Mouse (Mus musculus) heart, postnatal 0 days (tissue): Measurements from ENCODE around the gene Angptl1. TPM values are rescaled to one million over a fixed set of nuclear protein-coding genes. Genes with fewer than 3 reads are reported as not detected.
A peak's percentile ranks its signal among the peaks of the same experiment; 100 is the strongest.

Experiments
- ATAC-seq: fragments of 200-750 bp; cut with Nextera tagmentation; 2 replicates; pipeline ENCODE4 v1.8.0; 2017; ENCODE audit warnings: low read depth, moderate number of reproducible peaks, moderate library complexity; ENCODE audit not compliant: insufficient read depth
- DNase-seq: peaks from one replicate; pipeline ENCODE4 v3.0.0-alpha.2; 2016; ENCODE audit warnings: low spot score
- H3K27ac ChIP-seq: fragments of 300-500 bp; sonication (generic); 2 replicates; pipeline ENCODE4 v1.5.1; 2014; ENCODE audit warnings: low read depth, mild to moderate bottlenecking
- H3K27me3 ChIP-seq: fragments of 300-500 bp; sonication (generic); 2 replicates; pipeline ENCODE4 v1.6.1; 2014; ENCODE audit warnings: low read length, mixed read lengths; ENCODE audit not compliant: control insufficient read depth, insufficient read depth
- H3K36me3 ChIP-seq: fragments of 300-500 bp; sonication (generic); replicated peaks from 2 replicates; pipeline ENCODE4 v1.6.1; 2014; ENCODE audit warnings: low read length, mixed read lengths; ENCODE audit not compliant: control insufficient read depth, insufficient read depth
- H3K4me1 ChIP-seq: fragments of 300-500 bp; sonication (generic); 2 replicates; pipeline ENCODE4 v1.6.1; 2014; ENCODE audit warnings: antibody characterized with exemption; ENCODE audit not compliant: control insufficient read depth, insufficient read depth
- H3K4me2 ChIP-seq: fragments of 300-500 bp; sonication (generic); 2 replicates; pipeline ENCODE4 v1.6.1; 2014; ENCODE audit warnings: low read depth, mild to moderate bottlenecking, low read length, moderate library complexity
- H3K4me3 ChIP-seq: fragments of 300-500 bp; sonication (generic); 2 replicates; pipeline ENCODE4 v1.5.1; 2014; ENCODE audit warnings: low read depth, low read length
- H3K9ac ChIP-seq: fragments of 300-500 bp; sonication (generic); replicated peaks from 2 replicates; pipeline ENCODE4 v1.6.1; 2014; ENCODE audit warnings: low read depth, low read length, mixed read lengths
- H3K9me3 ChIP-seq: fragments of 300-500 bp; sonication (generic); replicated peaks from 2 replicates; pipeline ENCODE4 v1.6.1; 2016; ENCODE audit warnings: low read length; ENCODE audit not compliant: control insufficient read depth
- CTCF ChIP-seq: IDR thresholded peaks from 2 replicates; pipeline ENCODE4 v1.5.1; 2016; ENCODE audit warnings: antibody characterized with exemption, control low read depth, low read depth
- EP300 ChIP-seq: IDR thresholded peaks from 2 replicates; pipeline ENCODE4 v1.6.1; 2016; ENCODE audit warnings: antibody characterized with exemption, low read depth
- WGBS: fragments of 180-500 bp; shearing (Covaris S2); extraction: QIAGEN DNeasy Blood & Tissue Kit; methylation state at CpG from one replicate; pipeline ENCODE4 v1.1.7; 2014; 5-methylcytosine and 5-hydroxymethylcytosine counted together
- polyA plus RNA-seq: library from polyadenylated mRNA; unstranded; fragments of >200 nt; fragmentation: Nextera tagmentation; extraction: Ambion mirVana; gene quantifications from 2 replicates; pipeline ENCODE4 v1.2.1, GENCODE M21; 2015
- total RNA-seq: library from RNA; depleted of rRNA; stranded (reverse); fragments of >200 nt; gene quantifications from 2 replicates; pipeline ENCODE4 v1.2.3, GENCODE M21; 2014; ENCODE audit warnings: low replicate concordance

Angptl1 gene
- total and polyA plus RNA-seq, 2 experiments from 2014 or later, result 2.2 to 4.1 TPM

GRCm38 (mm10) chr1:156870028-156870427 lies 31.7 kb downstream of the Angptl1 start:
- no peak overlapping the region for H3K27ac ChIP-seq
- no peak overlapping the region for H3K9ac ChIP-seq
- H3K4me3 ChIP-seq, result no peak overlapping the region
- ATAC-seq (no peak), DNase-seq (no peak)
- H3K4me1 ChIP-seq, result peaks cover 3% of the 10 kb centered on the region; the same call in 1 of the 2 replicates
- H3K4me2 ChIP-seq, result no peak overlapping the region
- 71% methylated on average over 5 of the region's 5 CpGs for WGBS
- H3K9me3 ChIP-seq, result no peaks in the 10 kb centered on the region
- TF ChIP-seq CTCF (no peak), EP300 (no peak)
- H3K27me3 ChIP-seq, result no peaks in the 10 kb centered on the region
- H3K36me3 ChIP-seq, result no peaks in the 10 kb centered on the region; the same call in 1 of the 2 replicates

DNA sequence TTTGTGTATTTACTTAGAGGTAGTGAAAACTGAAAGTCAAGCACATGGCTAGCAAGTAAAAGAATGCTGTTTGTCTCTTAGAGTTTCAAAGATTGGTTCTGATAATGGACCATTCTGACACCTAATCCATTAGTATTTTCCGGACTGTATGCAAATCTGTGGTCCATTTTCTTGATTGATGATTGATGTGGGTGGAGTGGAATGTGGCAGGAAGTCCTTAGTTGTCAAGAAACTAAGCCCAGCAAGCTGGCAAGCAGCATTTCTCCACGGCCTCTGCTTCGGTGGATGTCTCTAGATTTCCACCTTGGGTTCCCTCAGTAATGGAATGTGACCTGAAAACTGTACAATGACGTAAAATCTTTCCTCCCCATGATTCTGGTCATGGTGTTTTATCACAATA lies 32.3 kb downstream of the Angptl1 start:
- H3K4me3 ChIP-seq, result no peak overlapping the region
- H3K9me3 ChIP-seq, result no peaks in the 10 kb centered on the region
- ATAC-seq (no peak), DNase-seq (no peak)
- H3K36me3 ChIP-seq, result no peaks in the 10 kb centered on the region; the same call in 1 of the 2 replicates
- no peak overlapping the region for H3K27ac ChIP-seq
- H3K9ac ChIP-seq, result no peak overlapping the region
- no peak overlapping the region for H3K4me2 ChIP-seq
- H3K4me1 ChIP-seq, result peaks cover 3% of the 10 kb centered on the region; the same call in 1 of the 2 replicates
- TF ChIP-seq CTCF (no peak), EP300 (no peak)
- H3K27me3 ChIP-seq, result no peaks in the 10 kb centered on the region
- WGBS, result 84% methylated on average over 4 of the region's 4 CpGs

GRCm38 (mm10) chr1:156884782-156885181 lies 46.4 kb downstream of the Angptl1 start:
- Histone ChIP-seq H3K9ac (no peak overlapping the region), H3K4me2 (no peak overlapping the region), H3K27me3 (no peaks in the 10 kb centered on the region), H3K27ac (no peak overlapping the region), H3K4me3 (no peak overlapping the region), H3K9me3 (no peaks in the 10 kb centered on the region), H3K4me1 (no peaks in the 10 kb centered on the region), H3K36me3 (peaks cover 29% of the 10 kb centered on the region)
- ATAC-seq, result no peak
- TF ChIP-seq CTCF, result no peak
- no peak for TF ChIP-seq EP300
- 90% methylated on average over 2 of the region's 2 CpGs for WGBS
- no peak for DNase-seq

DNA sequence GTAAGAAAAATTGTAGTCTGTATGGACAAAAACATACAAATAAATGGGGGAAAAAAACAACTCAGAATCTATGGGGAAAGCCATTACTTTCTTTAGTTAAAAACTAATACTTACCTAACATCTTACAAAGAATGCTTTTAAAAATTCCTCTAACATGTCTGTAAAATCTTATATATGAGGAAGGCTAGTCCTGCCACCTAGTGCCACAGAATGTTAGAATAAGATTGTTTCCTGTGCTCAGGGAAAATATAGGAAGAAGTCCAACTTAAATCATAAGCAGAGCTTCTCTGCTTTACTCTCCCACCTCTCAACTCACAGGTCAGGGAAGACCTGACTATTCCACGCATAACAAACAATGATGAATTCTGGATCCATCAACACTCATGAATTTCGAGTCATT lies 47.5 kb downstream of the Angptl1 start:
- Histone ChIP-seq H3K9ac (no peak overlapping the region), H3K4me2 (no peak overlapping the region), H3K4me3 (no peak overlapping the region), H3K27ac (no peak overlapping the region), H3K36me3 (peaks cover 29% of the 10 kb centered on the region), H3K4me1 (no peaks in the 10 kb centered on the region), H3K9me3 (no peaks in the 10 kb centered on the region), H3K27me3 (no peaks in the 10 kb centered on the region)
- ATAC-seq (no peak), DNase-seq (no peak)
- TF ChIP-seq CTCF (peak; percentile 29; the same call in 1 of the 2 replicates), EP300 (no peak)
- 83% methylated on average over 2 of the region's 2 CpGs for WGBS

DNA sequence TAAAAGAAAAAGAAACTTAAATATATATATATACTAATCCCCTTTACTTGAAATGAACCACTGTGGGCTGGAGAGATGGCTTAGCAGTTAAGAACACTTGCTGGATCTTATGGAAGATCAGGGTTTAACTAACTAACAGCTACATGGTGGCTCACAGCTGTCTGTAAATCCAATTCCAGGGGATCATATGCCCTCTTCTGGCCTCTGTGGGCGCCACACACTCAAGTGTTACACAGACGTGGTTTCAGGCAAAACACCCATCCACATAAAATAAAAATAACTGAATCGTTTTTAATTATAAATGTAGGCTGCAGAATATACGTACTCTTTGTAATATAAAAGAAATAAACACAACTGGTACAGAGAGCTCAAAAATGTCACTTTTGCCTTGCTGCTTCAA lies 50.5 kb downstream of the Angptl1 start:
- Histone ChIP-seq H3K36me3 (peaks cover 19% of the 10 kb centered on the region), H3K27ac (no peak overlapping the region), H3K4me2 (no peak overlapping the region), H3K27me3 (no peaks in the 10 kb centered on the region), H3K4me3 (no peak overlapping the region), H3K4me1 (no peaks in the 10 kb centered on the region), H3K9me3 (no peaks in the 10 kb centered on the region), H3K9ac (no peak overlapping the region)
- no peak for ATAC-seq
- WGBS, result 85% methylated on average over 4 of the region's 4 CpGs
- TF ChIP-seq EP300 (no peak), CTCF (peak; percentile 21)
- no peak for DNase-seq

- Histone ChIP-seq H3K36me3 (peaks cover 10% of the 10 kb centered on the region), H3K27me3 (no peaks in the 10 kb centered on the region), H3K27ac (no peak overlapping the region), H3K9me3 (no peaks in the 10 kb centered on the region), H3K4me3 (no peak overlapping the region), H3K4me1 (no peaks in the 10 kb centered on the region), H3K4me2 (no peak overlapping the region), H3K9ac (no peak overlapping the region)
- 93% methylated on average over 4 of the region's 4 CpGs for WGBS
- TF ChIP-seq EP300 (no peak), CTCF (no peak)
- DNase-seq (no peak), ATAC-seq (no peak)
These were observed 53.2 kb downstream of the Angptl1 start for GRCm38 (mm10) chr1:156891561-156891960.
